Mouse (Mus musculus): ENCODE data around the gene Gm4894.
A peak's percentile ranks its signal among the peaks of the same experiment; 100 is the strongest.

Gm4894 gene

DNA sequence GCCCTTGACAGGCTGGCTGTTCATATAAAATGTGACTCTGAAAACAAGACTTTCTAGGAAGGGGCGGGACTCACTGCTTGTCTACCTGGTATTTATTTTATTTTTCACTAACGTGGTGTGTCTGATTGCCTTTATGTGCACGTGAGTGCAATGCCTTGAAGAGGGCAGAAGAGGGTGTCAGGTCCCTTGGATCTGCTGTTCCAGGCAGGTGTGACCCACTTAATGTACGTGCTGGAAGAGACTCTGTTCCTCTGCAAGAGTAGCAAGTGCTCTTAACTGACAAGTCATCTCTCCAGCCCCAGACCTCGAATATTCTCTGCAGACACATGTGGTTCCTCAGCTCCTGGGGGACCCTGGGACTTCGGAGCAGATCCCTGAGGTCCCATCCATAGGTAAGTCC lies at the start of gene Gm4894:
Gene Gm4894, plus strand, starts transcription at position 301 of the 400 bp plus-strand sequence.
- DNase-seq (ENCODE audit: low spot score): no peak

GRCm38 (mm10) chr9:49206331-49206730 lies 44.0 kb upstream of the Gm4894 start:
- peak; percentile 67 for DNase-seq (ENCODE audit: low spot score)

- no peak for DNase-seq (ENCODE audit: low spot score)
These were observed 38.8 kb upstream of the Gm4894 start for GRCm38 (mm10) chr9:49211493-49211892.

- peak; percentile 45 for DNase-seq (ENCODE audit: low spot score)
These were observed 35.6 kb upstream of the Gm4894 start for GRCm38 (mm10) chr9:49214734-49215133.

DNA sequence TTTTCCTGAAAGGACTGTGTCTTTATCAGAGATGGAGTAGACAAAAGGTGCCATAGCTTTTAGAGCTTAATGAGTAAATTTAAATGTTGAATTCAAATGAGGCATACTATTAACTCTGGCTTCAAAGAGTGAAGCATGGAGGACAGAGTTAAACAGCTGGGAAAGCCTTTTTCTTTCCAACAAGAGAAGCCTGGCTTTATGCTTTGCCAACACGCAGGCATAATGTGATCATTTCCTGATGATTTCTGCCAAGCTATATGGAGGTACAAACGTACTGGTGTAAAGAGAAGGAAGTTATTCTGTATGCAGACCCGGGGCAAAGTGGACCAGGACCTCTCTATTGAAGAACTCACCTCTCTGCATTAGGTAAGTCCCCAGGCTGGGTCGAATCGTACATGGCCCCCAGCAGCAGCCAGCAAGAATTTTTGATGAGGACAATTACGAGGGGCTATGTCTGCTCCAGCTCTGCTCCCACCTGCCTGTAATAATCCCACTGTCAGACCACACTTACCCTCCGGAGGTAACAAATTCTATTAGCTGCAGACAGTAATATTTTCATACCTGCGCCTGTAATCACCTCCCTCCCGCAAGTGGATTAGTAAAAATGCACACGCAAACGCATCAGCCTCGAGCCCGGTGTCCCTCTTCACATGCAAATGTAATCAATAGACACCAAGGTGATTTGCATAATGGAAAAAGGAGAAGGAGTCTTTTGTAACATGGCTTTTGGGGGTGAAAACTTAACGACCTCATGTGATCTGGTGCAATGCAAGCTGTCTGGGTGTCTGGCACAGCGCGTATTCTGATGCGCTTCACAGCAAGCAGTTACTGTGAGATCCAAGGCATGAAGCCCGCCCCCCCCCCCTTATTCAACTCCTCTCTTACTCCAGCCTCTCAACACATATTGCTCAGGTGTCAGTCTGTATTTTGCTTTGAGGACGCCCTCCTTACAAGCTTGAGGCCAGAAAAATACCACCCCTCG lies 32.4 kb upstream of the Gm4894 start:
- DNase-seq (ENCODE audit: low spot score): no peak

DNA sequence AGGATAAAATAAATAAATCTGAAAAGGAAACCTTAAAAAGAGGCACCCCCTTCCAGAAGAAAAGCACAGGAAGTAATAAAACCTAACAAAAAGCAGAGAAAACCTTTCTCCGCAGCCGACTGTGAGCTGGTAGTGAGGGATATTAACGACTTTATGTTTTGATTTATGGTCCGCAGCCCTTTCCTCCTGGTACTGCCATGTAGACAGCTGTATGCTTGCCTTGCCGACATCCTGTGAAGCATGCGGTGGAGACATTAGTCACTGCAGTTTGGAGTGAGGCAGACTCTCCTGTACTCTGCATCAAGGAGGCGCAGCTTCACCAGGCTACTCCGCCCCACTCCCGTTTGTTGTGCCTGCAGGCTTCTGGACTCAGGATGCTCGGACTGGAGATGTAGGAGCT lies 25.8 kb upstream of the Gm4894 start:
- no peak for DNase-seq (ENCODE audit: low spot score)

DNA sequence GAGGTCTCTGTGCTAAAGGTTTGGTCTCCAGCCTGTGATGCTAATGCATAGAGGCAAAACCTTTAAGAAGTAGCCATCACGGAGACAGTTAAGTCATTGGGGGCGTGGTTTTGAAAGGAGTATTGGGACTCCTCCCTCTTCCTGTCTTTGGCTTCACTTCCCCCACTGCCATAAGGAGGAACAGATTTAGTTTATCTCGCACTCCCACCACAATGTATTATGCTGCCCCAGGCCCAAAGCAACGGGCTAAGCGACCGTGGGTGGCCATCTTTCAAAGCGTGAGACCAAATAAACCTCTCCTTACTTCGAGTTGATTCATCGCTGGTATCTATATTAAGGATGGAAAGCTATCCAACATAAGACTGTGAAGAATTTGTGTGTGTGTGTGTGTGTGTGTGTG lies 22.9 kb upstream of the Gm4894 start:
- no peak for DNase-seq (ENCODE audit: low spot score)

DNA sequence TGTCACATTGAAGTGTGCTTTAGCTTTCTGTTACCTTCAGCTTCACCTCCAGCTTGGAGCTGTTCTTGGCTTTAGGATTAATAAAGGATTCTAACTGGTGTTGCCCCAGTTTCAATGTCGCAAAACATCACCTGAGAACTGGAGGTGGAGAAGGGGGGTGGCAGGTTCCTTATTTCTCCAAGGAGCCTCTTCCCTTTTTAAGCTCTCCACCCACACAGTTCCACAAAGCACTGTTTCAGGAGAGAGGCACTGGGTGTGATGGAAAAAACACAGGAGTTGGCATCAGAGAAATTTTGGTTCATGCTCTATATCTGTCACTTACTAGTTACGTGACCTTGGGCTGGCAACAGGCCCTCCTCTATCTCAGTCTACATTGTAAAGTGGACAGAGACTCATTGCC lies 21.3 kb upstream of the Gm4894 start:
- DNase-seq (ENCODE audit: low spot score): no peak

DNA sequence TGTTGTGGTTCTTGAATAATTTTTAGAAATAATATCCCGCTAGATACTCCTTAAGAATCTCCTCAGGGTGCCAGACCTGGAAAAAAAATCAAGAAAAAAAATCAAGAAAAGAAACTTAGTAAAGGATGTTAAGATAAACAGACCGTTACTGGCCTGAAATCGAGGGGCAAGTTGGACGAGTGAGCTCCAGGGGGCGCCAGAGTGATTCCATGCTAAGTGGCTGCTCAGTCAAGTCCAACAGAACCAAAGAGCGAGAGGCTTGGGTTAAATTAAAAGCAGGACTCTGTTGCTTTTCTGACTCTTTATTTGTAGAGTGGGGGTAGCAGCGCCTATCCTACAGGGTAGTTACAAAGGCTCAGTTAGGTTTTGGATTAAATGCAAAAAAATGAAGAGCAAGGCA lies 3.5 kb upstream of the Gm4894 start:
- peak; percentile 71 for DNase-seq (ENCODE audit: low spot score)

DNA sequence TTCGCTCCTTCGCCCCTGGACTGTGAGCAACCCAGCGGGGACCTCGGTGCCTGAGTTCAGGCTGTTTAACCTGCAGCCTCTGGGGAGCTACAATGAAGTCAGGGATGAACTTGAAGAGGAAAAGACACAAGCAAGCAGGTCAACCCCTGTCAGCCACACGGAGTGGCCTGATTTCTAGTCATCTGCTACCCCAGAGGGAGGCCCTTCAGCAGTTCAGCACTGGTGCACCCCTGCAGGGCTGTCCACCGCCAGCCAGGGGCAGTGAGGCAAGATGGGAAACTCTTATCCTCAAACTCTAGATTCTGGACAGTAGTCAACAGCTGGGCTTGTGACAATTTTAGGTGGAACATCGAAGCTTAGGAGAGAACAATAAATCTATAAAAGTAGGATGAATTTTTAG lies 18.6 kb downstream of the Gm4894 start:
- DNase-seq (ENCODE audit: low spot score): no peak

DNA sequence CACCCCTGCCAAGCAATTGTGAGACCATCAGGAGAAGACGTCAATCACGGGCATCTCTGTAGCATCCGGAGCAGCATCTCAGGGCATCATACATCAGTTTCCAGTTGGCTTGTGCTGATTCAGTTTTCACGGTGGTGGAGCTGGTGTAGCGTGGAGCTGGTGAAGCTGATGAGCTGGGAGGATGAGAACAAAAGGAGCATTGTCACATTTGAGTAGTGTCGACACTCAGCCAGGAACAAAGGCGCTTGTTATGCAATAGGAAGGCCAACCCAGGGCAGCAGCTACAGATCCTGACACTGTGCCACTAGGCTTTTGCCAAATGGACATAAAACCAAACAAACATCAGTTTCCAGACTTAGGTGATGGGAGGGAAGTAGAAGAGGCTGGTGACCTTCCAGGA lies 23.2 kb downstream of the Gm4894 start:
- peak; percentile 36 for DNase-seq (ENCODE audit: low spot score)

DNA sequence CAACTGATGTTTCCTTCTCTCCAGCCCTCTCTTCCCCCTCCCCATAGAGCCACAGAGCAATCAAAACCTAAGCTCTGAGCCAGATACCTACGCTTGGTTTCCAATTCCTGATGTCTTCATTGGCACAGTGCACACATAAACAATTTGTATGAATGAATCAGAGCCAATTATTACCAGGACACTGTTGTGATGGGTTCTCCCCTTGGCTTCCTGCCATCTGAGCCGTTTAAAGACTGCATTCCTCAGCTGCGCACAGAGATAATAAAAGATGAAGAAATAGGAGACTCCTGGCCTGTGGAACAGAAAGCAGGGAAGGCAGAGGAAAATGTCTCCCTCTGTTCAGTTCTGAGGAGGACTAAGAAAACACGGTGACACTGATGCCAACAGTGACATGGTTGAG lies 25.6 kb downstream of the Gm4894 start:
- no peak for DNase-seq (ENCODE audit: low spot score)

- DNase-seq (ENCODE audit: low spot score): no peak
These were observed 26.4 kb downstream of the Gm4894 start for GRCm38 (mm10) chr9:49276542-49277334.

- no peak for DNase-seq (ENCODE audit: low spot score)
These were observed 44.8 kb downstream of the Gm4894 start for GRCm38 (mm10) chr9:49295101-49295500.

DNA sequence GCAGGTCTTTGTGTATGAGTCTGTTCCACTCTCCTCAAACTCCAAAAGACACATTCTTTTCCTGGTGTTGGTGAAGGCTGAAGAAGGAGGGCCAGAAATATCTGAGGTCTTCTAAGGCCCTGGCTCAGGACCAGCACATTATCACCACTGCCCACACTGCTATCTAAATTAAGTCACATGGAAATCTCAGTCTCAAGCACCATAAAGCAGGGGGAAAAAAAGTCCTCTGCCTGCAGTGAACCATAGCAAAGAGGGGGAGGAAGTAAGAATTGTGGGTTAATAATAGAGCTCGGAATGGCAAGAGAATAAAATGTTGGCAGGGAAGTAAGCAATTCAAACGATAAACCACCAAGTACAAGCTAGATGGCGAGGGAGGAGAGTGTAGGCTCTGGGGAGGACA lies 57.2 kb downstream of the Gm4894 start:
- no peak for DNase-seq (ENCODE audit: low spot score)

DNA sequence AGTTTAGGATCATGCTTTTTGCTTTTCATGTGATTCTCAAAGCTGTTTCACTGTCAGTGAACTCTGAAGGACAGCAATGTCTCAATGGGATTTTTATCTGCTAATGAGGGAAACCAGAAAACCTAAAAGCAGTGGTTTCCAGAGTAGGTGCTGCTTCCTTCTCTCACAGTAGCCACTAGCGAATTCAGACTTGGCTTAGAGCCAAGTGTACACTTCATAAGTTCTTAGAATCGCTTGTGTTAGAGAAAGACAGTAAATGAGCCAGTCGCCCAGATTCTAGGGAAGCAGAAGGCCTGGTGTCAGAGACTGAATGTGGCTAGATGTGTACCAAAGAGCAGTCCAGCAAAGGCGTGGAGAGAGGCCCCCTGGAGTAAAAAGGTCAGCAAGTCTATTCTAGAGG lies 60.5 kb downstream of the Gm4894 start:
- DNase-seq (ENCODE audit: low spot score): no peak

DNA sequence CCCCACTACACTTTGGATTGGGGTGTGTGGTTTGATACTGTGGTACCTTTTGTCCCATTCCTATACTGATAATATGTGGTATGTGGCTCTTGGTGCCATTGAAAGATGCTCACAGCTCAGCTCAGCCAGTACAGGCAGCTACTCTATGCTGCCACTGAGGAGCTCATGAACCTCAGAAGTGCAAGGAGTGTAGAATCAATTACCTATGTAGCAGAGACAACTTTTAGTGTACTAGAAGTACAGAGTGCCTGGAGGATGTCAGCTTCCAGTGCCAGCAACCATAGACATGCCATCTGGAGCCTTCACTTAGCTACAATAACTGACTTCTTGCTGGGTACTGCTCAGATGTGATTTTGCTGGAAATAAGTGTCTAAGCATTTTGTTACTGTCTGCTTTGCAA lies 68.3 kb downstream of the Gm4894 start:
- no peak for DNase-seq (ENCODE audit: low spot score)

All from embryo, embryonic 10.5 days (tissue).